Mouse (Mus musculus): Measurements from ENCODE around the gene Plekhs1. TPM values are rescaled to one million over a fixed set of nuclear protein-coding genes. Genes with fewer than 3 reads are reported as not detected.
A peak's percentile ranks its signal among the peaks of the same experiment; 100 is the strongest.
"Not testable (repeated sequence)": the region's sequence is repeated elsewhere in the genome, so short reads cannot be mapped to it uniquely, and the experiment has no call there.

The Plekhs1 gene
- polyA plus RNA-seq, 1 experiment from 2014 or later = 0.09 TPM

DNA sequence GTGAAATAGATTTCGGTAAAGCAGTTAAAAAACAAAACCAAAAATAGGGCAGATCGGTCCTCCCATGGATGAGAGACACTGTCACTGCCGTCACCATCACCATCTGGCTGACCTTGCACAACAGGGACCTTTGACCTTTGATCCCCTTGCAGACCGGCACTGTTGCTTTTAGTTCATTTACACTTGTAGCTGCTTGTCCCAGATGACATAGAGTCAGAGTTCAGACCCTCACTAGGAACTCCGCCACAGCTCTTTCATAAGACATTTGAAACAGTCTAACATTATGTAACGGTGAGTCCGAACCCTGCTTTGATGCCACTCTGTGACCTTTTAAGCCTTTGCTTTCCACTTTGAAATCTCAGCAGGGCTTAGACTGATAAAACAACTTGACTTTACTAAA is 58.0 kb downstream of the Plekhs1 start:
- not testable (repeated sequence) for ATAC-seq (ENCODE audit: insufficient read depth, low FRiP score, low TSS enrichment); H3K9ac ChIP-seq (ENCODE audit: low read length); H3K4me2 ChIP-seq (ENCODE audit: low read depth); H3K4me1 ChIP-seq (ENCODE audit: control insufficient read depth, insufficient read depth, low read length); H3K36me3 ChIP-seq (ENCODE audit: control insufficient read depth, insufficient read depth, low read length); H3K9me3 ChIP-seq (ENCODE audit: control insufficient read depth, low read length); DNase-seq (ENCODE audit: low spot score); H3K27ac ChIP-seq (ENCODE audit: low read depth, low read length); H3K27me3 ChIP-seq (ENCODE audit: control insufficient read depth, insufficient read depth, low read length); H3K4me3 ChIP-seq (ENCODE audit: low read depth, low read length)
- WGBS = no CpG with 5 or more reads among the region's 7 CpGs

DNA sequence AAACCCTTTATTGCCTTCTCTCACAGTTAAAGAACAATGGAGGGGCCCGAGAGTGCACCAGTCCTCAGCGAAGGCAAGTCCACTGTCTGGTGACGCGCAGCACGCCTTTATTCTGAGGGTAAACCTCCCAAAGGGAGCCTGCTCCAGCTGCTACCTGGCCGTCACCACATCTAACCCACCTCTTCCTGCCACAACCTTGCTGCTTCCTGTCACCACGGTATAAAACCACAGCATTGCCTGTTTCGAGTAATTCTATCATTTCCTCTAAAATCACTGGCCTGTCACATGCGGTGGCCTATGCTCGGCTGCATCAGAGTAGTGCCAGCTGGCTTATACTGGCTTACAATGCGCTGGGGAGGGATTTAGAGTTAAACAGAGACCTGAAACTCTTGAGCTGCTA is 69.1 kb downstream of the Plekhs1 start:
- not testable (repeated sequence) for H3K27ac ChIP-seq (ENCODE audit: low read depth, low read length); H3K4me1 ChIP-seq (ENCODE audit: control insufficient read depth, insufficient read depth, low read length); ATAC-seq (ENCODE audit: insufficient read depth, low FRiP score, low TSS enrichment); H3K9me3 ChIP-seq (ENCODE audit: control insufficient read depth, low read length); H3K4me2 ChIP-seq (ENCODE audit: low read depth); H3K27me3 ChIP-seq (ENCODE audit: control insufficient read depth, insufficient read depth, low read length); H3K4me3 ChIP-seq (ENCODE audit: low read depth, low read length); DNase-seq (ENCODE audit: low spot score); H3K9ac ChIP-seq (ENCODE audit: low read length); H3K36me3 ChIP-seq (ENCODE audit: control insufficient read depth, insufficient read depth, low read length)
- no CpG with 5 or more reads among the region's 11 CpGs for whole genome bisulfite sequencing

DNA sequence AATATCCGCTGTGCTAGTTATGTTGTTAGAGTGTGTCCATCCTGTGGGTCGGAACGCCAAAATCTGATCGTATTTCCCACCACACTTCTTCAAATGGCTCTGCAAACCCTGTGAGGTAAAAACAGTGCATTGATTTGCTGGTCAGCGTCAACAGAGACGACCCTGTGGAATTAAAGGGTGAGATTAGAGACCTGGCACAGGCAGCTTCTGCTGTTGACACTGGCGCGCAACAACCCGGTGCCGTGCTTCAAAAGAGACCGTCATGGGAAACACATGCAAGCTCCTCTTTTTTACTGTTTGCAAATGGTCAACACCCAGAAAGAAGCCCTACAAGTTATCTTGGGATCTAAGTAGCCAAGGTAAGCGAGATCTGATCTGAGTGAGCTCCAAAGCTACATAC is 69.8 kb downstream of the Plekhs1 start:
- DNase-seq (ENCODE audit: low spot score) (no peak), ATAC-seq (ENCODE audit: insufficient read depth, low FRiP score, low TSS enrichment) (no peak)
- Histone ChIP-seq H3K27ac (ENCODE audit: low read depth, low read length) (no peak overlapping the region), H3K4me3 (ENCODE audit: low read depth, low read length) (no peak overlapping the region), H3K4me2 (ENCODE audit: low read depth) (no peak overlapping the region), H3K9me3 (ENCODE audit: control insufficient read depth, low read length) (no peaks in the 10 kb centered on the region), H3K36me3 (ENCODE audit: control insufficient read depth, insufficient read depth, low read length) (no peaks in the 10 kb centered on the region; the same call in 1 of the 2 replicates), H3K4me1 (ENCODE audit: control insufficient read depth, insufficient read depth, low read length) (no peaks in the 10 kb centered on the region), H3K9ac (ENCODE audit: low read length) (no peak overlapping the region), H3K27me3 (ENCODE audit: control insufficient read depth, insufficient read depth, low read length) (no peaks in the 10 kb centered on the region)
- WGBS = 95% methylated on average over 12 of the region's 12 CpGs

DNA sequence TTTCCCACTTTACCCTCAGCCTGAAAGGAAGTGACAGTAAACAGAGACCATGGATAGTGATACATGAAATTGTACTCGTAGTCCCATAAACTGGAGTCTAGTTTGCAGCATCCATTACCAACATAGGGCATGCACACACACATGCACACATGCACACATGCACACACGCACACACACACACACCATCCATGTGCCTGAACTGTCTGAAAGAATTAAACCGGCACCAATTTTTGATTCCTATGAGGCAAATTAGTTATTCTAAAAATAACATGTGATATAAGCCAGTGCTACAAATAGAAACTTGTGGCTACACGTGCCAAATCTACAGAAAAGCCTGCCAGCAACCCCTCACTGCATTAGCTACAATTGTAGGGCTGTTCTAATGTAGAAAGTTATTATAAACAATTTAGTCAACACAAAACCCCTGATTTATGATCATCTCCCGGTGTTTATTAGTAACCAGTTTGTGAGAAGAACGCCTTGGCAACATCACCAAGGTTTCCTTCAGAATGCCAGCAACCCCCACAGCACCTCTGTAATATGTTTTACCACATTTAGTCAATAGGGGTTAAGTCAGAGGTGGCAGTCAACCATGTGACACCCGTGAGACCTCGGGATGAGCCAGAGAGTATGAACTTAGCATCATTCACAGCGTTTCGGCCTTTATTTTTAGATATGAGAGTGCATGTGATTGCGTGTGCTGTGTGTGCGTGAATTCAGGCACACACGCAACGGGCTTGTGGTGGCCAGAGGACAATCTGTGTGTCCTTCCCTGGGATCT is 72.0 kb downstream of the Plekhs1 start:
- Histone ChIP-seq H3K4me2 (ENCODE audit: low read depth) (no peak overlapping the region), H3K36me3 (ENCODE audit: control insufficient read depth, insufficient read depth, low read length) (no peaks in the 10 kb centered on the region; the same call in 1 of the 2 replicates), H3K9ac (ENCODE audit: low read length) (no peak overlapping the region), H3K27ac (ENCODE audit: low read depth, low read length) (0 out of 2 replicates have a peak overlapping the region, but pooled peaks have one; percentile 20), H3K4me3 (ENCODE audit: low read depth, low read length) (no peak overlapping the region), H3K9me3 (ENCODE audit: control insufficient read depth, low read length) (no peaks in the 10 kb centered on the region), H3K4me1 (ENCODE audit: control insufficient read depth, insufficient read depth, low read length) (no peaks in the 10 kb centered on the region), H3K27me3 (ENCODE audit: control insufficient read depth, insufficient read depth, low read length) (no peaks in the 10 kb centered on the region)
- ATAC-seq (ENCODE audit: insufficient read depth, low FRiP score, low TSS enrichment) (no peak), DNase-seq (ENCODE audit: low spot score) (no peak)
- 91% methylated on average over 14 of the region's 14 CpGs for WGBS

DNA sequence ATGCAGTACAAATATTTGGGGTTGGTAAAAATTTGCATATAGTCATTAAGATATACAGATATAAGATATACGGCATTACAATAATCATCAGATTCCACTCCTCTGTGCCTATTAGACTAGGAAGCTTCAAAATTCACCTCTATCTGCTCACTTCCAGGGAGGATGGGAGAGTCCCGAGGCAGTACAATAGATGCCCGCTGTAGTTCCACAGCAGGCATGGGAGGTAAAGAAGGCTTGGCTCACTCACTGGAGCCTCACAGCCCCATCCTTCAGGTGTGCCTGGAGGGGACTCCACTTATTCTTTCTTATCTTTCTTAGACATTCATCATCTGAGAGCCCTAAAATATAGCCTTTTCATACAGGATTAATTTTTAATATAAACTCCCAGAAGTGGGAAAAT is 72.9 kb downstream of the Plekhs1 start:
- Histone ChIP-seq H3K4me3 (ENCODE audit: low read depth, low read length) (no peak overlapping the region), H3K9ac (ENCODE audit: low read length) (no peak overlapping the region), H3K36me3 (ENCODE audit: control insufficient read depth, insufficient read depth, low read length) (no peaks in the 10 kb centered on the region; the same call in 1 of the 2 replicates), H3K9me3 (ENCODE audit: control insufficient read depth, low read length) (no peaks in the 10 kb centered on the region), H3K4me1 (ENCODE audit: control insufficient read depth, insufficient read depth, low read length) (no peaks in the 10 kb centered on the region), H3K27ac (ENCODE audit: low read depth, low read length) (no peak overlapping the region), H3K27me3 (ENCODE audit: control insufficient read depth, insufficient read depth, low read length) (no peaks in the 10 kb centered on the region), H3K4me2 (ENCODE audit: low read depth) (no peak overlapping the region)
- no peak for DNase-seq (ENCODE audit: low spot score)
- WGBS = 87% methylated on average over 3 of the region's 3 CpGs
- no peak for ATAC-seq (ENCODE audit: insufficient read depth, low FRiP score, low TSS enrichment)

DNA sequence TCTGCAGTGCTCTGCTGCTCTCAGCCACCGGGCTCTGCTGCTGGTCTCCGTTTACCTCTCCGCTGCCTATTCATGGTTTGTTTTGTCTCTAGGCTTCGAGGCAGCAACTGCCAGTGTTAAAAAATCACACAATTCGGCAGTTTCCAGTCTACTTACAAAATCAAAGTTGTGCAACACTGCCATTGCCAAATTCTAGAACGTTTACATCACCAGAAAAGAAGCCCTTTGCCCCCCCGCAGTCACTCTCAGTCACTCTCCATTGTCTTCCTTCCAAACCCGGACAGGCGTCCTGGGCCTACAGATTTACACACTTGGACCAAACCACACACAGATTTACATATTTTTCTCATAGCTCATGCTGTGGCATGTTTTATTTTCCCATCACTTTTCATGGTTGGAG is 73.6 kb downstream of the Plekhs1 start:
- H3K4me2 ChIP-seq (ENCODE audit: low read depth) = no peak overlapping the region
- WGBS = 81% methylated on average over 9 of the region's 9 CpGs
- no peak for ATAC-seq (ENCODE audit: insufficient read depth, low FRiP score, low TSS enrichment)
- no peaks in the 10 kb centered on the region for H3K27me3 ChIP-seq (ENCODE audit: control insufficient read depth, insufficient read depth, low read length)
- H3K4me1 ChIP-seq (ENCODE audit: control insufficient read depth, insufficient read depth, low read length) = no peaks in the 10 kb centered on the region
- no peak overlapping the region for H3K9ac ChIP-seq (ENCODE audit: low read length)
- H3K27ac ChIP-seq (ENCODE audit: low read depth, low read length) = no peak overlapping the region
- no peak for DNase-seq (ENCODE audit: low spot score)
- no peak overlapping the region for H3K4me3 ChIP-seq (ENCODE audit: low read depth, low read length)
- H3K36me3 ChIP-seq (ENCODE audit: control insufficient read depth, insufficient read depth, low read length) = no peaks in the 10 kb centered on the region; the same call in 1 of the 2 replicates
- H3K9me3 ChIP-seq (ENCODE audit: control insufficient read depth, low read length) = no peaks in the 10 kb centered on the region

DNA sequence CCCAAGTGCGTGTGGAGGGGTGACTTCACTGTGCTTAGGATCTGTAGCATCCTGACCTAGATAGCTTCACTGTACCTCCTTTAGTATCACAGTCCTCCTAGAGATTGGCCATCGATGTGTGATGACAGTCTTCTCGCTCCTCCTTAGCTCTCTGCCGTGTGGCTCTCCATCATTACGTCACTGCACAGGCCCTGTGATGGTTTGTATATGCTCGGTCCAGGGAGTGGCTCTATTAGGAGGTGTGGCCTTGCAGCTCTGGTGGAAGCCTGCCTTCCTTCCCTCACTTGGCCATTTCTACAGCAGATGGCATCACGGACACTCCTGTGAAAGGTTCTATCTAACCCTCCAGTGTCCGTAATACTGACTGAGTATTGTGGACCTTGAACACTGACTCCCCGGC is 74.3 kb downstream of the Plekhs1 start:
- no peaks in the 10 kb centered on the region for H3K27me3 ChIP-seq (ENCODE audit: control insufficient read depth, insufficient read depth, low read length)
- H3K4me1 ChIP-seq (ENCODE audit: control insufficient read depth, insufficient read depth, low read length) = no peaks in the 10 kb centered on the region
- ATAC-seq (ENCODE audit: insufficient read depth, low FRiP score, low TSS enrichment) = no peak
- 93% methylated on average over 9 of the region's 9 CpGs for WGBS
- H3K27ac ChIP-seq (ENCODE audit: low read depth, low read length) = no peak overlapping the region
- no peak overlapping the region for H3K9ac ChIP-seq (ENCODE audit: low read length)
- no peaks in the 10 kb centered on the region; the same call in 1 of the 2 replicates for H3K36me3 ChIP-seq (ENCODE audit: control insufficient read depth, insufficient read depth, low read length)
- no peak overlapping the region for H3K4me3 ChIP-seq (ENCODE audit: low read depth, low read length)
- H3K9me3 ChIP-seq (ENCODE audit: control insufficient read depth, low read length) = no peaks in the 10 kb centered on the region
- no peak for DNase-seq (ENCODE audit: low spot score)
- H3K4me2 ChIP-seq (ENCODE audit: low read depth) = no peak overlapping the region

Other genes with a start within 250 kb of the Plekhs1 start
- gene Habp2, start 174.5 kb upstream of the Plekhs1 start, polyA plus RNA-seq (2014; fragmentation: Nextera tagmentation; extraction: Ambion mirVana) = 0.14 TPM in 1 of 2 replicates, not detected in the other
- gene Nrap, start 71.6 kb upstream of the Plekhs1 start, polyA plus RNA-seq (2014; fragmentation: Nextera tagmentation; extraction: Ambion mirVana) = 0.16 and 0.18 TPM in 2 replicates
- gene Casp7, start 64.5 kb upstream of the Plekhs1 start, polyA plus RNA-seq (2014; fragmentation: Nextera tagmentation; extraction: Ambion mirVana) = 18.3 and 18.5 TPM in 2 replicates
- 15.1 and 16.9 TPM in 2 replicates for gene Dclre1a, start 86.6 kb downstream of the Plekhs1 start, polyA plus RNA-seq (2014; fragmentation: Nextera tagmentation; extraction: Ambion mirVana)
- gene Nhlrc2, start 86.6 kb downstream of the Plekhs1 start, polyA plus RNA-seq (2014; fragmentation: Nextera tagmentation; extraction: Ambion mirVana) = 12.7 and 13.9 TPM in 2 replicates

Data from neural tube, embryonic 11.5 days (tissue).